Mouse (Mus musculus) left cerebral cortex, postnatal 36 days (tissue): ENCODE results near the gene Atrn. TPM values are rescaled to one million over a fixed set of nuclear protein-coding genes. Genes with fewer than 3 reads are reported as not detected.

ENCODE experiments used
- DNase-seq, 2 experiments: peaks; one replicate each; pipeline ENCODE4 v3.0.0; 2021 to 2022; ENCODE audit warnings: low spot score in 2 of 2, mixed read lengths in 1 of 2
- intact Hi-C: fragments of 180-260 bp; cut with DNase I; formaldehyde crosslinking; loops from one replicate; pipeline ENCODE4 v1.15.1; 2025
- total RNA-seq, 2 experiments: library from RNA; stranded (reverse); gene quantifications; 2 replicates each; pipeline ENCODE4 v1.2.3; 2021

The Atrn gene
- 100 to 1,000 TPM; 125 to 128 TPM for total RNA-seq

DNA sequence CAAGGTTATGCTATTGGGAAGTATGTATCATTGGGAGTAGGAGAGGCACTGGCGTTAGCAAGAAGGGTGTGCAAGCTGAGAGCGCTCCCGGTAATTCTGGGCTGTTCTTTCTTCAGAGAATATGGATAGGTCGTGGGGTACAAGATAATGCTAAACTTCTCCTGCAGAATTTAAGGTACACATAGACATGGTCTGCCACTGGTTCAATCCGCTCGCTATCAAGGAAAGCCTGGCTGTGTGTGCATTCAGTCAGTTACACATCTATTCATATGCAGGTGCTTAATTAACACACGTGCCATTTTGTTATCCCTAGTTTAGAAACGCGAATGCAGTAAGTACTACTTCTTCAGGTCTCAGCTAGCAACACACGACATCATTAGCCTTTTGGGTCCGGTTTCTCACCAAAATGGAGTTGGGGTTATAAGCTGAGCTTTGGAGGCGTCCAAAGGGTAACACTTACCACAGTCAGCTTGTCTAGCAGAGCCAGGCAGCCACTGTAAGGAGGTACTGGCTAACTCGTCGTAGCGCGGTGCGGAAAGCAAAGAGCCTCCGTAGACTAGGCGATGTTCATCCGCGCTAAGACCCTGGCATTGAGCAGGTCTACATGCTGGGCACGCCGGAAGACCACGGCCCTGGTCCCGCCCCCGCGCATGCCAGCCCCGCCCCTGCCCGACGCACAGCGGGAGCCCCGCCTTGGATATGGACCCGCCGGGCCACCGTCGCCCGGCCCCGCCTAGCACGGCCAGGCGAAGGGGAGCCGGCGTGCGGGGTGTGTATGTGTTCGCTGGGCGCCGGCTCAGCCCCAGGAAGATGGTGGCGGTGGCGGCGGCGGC, at the start of gene Atrn, which contains the start of gene 4930402H24Rik:
Gene Atrn (plus strand): TSS at position 745 of the 833 bp plus-strand sequence.
Gene 4930402H24Rik (minus strand): TSS at position 656 of the 833 bp plus-strand sequence.
- peak; percentile 92 to 95 for DNase-seq
- intact Hi-C loops = loop anchor here (2.0 to 5.0 kb wide), 2 partner anchors 46 to 65 kb away; no protein-coding TSS in a partner anchor

- intact Hi-C loops = no loop called here
- no peak for DNase-seq
Observed at GRCm38 (mm10) chr2:130862091-130862490, 44.2 kb upstream of the Atrn start.

GRCm38 (mm10) chr2:130870916-130871315, 35.4 kb upstream of the Atrn start:
- intact Hi-C loops = no loop called here
- DNase-seq = no peak

GRCm38 (mm10) chr2:130877376-130877775, 28.9 kb upstream of the Atrn start:
- DNase-seq = no peak
- intact Hi-C loops = no loop called here

GRCm38 (mm10) chr2:130886983-130887382, 19.3 kb upstream of the Atrn start:
- no peak for DNase-seq
- intact Hi-C loops = no loop called here

GRCm38 (mm10) chr2:130887456-130887855, 18.8 kb upstream of the Atrn start:
- intact Hi-C loops = no loop called here

GRCm38 (mm10) chr2:130896944-130897343, 9.4 kb upstream of the Atrn start:
- no peak for DNase-seq
- intact Hi-C loops = no loop called here

More at GRCm38 (mm10) chr2:130887456-130887855, 18.8 kb upstream of the Atrn start:
- DNase-seq = no peak

- DNase-seq = no peak
- intact Hi-C loops = no loop called here
Observed at GRCm38 (mm10) chr2:130897856-130898255, 8.4 kb upstream of the Atrn start.

DNA sequence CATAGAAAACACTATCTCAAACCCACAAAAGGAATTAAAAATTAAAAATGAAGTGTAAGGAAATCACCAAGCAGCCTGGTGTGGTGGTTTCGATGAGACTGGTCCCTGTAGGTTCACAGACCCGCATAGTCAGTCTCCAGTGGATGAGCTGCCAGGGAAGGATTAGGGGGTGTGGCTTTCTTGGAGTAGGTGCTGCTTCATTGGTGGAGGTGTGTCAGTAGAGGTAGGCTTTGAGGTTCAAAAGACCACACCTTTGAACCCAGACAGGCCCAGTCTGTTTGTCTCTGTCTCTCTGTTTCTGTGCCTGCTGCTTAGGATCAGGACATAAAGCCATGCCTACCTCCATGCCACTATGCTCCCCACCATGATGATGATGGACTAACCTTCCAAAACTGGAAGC, 7.5 kb upstream of the Atrn start:
- DNase-seq = no peak
- intact Hi-C loops = no loop called here

GRCm38 (mm10) chr2:130906584-130907315, 455 bp downstream of the Atrn start:
- DNase-seq = no peak
- intact Hi-C loops = loop anchor here (2.0 to 5.0 kb wide), 2 partner anchors 46 to 66 kb away; no protein-coding TSS in a partner anchor

GRCm38 (mm10) chr2:130911691-130912090, 5.4 kb downstream of the Atrn start:
- intact Hi-C loops = no loop called here
- DNase-seq = no peak

DNA sequence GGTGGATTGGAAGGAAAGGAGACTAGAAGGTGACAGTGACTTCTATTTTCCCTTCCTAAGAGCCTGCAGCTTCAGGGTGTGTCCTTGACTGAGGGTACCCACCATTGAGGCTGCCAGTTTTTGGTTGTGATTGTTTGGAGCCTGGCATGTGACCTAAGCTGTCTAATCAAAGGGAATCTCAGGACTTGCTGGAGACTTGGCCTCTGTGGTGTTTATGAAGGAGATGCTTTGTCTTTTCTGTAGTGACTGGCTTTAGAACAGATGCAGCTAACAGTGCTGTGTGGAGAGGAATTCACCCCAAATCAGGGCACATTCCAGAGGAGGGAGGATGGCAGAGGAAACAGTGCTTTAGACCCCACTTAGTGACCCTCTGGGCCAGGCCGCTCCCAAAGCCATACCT, 8.6 kb downstream of the Atrn start:
- no peak for DNase-seq
- intact Hi-C loops = no loop called here

- intact Hi-C loops = no loop called here
- no peak for DNase-seq
Observed at GRCm38 (mm10) chr2:130916521-130917147, 10.3 kb downstream of the Atrn start.

DNA sequence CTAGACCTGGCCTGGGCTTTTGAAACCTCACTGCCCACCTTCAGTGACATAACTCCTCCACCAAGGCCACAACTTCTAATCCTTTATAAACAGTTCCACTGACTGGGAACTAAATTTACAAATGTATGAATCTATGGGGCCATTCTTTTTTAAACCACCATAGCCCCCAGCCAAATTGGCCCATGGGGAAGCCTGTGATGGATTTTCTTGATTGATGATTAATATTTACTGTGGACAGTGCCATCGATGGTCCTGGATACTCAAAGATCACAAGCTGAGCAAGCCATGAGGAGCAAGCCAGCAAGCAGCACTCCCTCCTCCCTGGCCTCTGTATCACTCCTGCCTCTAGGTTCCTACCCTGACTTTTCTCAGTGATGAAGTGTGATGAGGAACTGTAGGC, 11.4 kb downstream of the Atrn start:
- no peak for DNase-seq
- intact Hi-C loops = no loop called here

DNA sequence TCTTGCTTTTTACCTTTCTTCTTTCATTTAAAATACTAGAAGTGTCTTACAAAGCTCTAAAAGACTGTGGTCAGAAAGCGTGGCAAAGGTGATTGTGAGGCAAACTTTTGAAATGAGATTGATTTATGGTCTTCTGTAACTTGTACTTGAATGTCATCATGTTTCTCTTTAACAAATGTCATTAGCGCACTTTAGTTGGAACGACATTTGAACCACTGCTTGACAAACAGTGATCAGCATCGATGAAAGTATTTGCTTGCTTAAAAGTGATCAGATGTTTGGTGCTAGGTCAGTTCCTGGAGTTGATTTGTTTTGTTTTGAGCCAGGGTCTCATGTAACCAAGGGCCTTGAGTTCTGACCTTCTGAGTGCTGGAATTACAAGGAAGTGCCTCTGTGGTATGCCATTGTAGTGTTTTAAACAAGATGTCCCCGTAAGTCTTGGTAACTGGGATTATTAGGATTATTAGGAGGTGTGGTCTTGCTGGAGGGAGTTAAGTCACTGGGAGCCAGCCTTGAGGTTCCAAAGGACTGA, 12.8 kb downstream of the Atrn start:
- no peak for DNase-seq
- intact Hi-C loops = no loop called here

DNA sequence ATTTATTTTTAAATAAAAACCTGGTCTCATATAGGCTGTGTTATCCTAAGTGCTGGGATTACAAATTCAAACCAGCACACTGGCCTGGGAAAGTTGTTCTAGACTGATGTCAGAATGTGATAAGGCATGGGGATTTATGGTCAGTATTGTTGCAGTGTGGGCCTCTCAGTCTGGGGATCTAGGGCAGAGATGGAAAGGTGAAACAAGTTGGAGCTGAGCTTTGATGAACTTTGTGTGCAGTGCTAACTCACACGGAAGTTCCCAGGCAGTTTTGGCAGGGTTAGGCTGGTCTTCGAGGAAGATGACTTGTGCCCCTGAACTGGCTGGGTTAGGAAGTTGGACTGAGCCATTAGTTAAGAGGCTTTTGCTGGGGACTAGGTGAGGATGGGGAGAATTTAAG, 18.7 kb downstream of the Atrn start:
- DNase-seq = no peak
- intact Hi-C loops = no loop called here

DNA sequence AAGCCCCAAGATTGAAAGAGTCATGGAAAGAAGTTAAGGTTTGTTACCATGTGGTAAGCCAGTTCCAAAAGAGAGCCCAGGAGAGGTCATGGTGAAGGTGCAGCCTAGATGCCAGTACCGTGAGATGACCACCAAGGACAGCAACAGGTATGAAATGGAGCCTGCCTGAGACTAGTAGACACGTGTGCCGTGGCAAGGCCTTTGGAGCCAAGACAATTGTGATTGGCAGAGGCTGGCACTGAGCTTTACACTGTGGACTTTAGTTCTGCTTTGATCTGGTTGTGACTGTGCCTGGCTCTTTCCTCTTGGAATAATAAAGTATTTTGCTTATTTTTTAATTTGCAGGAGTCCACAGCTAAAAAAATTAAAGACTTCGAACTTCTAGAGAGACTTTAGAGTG, 21.7 kb downstream of the Atrn start:
- intact Hi-C loops = no loop called here
- no peak for DNase-seq

DNA sequence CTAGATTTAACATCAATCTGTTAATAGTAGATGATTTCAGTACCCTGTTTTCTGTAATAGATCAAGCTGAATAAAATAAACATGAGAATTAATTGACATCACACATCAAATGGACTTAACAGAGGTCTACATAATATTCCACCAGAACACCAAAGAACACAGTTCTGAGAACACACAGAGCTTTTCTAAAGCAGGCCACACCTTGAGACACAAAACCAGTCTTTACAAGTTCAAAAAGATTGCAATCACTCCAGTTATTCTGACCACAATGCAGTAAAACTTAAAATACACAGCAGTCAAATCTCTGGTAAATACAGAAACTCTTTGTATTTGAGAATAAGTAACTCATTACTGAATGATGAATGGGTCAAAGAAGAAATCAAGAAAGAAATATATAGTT, 22.2 kb downstream of the Atrn start:
- intact Hi-C loops = no loop called here
- no peak for DNase-seq

DNA sequence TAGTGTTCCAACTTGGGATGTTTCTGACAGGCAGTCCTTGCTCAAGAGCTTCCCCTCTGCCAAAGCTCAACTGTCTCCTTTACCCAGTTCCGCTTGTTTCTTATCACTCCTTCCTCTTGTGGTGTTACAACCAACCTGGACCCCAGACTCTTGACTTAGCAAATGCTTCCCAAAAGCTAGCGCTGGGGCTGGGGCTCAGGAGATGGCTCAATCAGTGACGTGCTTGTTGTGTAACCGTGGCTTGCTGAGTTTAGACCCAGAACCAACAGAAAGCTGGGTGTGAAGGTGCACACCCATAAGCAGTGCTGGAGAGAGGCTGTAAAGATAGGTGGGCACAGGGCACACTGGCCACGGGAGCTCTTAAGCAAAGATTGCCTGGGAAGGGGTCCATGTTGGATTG, 23.7 kb downstream of the Atrn start:
- intact Hi-C loops = no loop called here
- DNase-seq = no peak

DNA sequence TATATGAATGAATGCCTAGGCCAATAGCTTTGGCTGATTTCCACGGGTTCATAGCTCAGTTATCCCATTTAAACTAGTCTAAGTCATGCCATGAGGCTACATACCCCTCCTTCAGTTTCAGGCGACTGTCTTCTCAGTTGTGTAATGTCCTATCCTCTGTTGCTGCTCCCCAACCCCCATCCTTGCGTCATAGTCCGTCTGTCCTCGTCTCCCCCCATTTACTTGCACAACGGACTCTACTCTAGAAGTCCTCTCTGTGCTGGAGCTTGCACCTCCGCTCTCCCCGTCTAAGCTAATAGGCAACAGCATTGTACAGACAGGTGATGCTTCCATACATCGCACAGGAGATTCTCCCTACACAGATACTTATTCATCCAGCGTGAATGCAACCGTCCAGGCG, 26.6 kb downstream of the Atrn start:
- intact Hi-C loops = no loop called here
- DNase-seq = no peak
